Mouse (Mus musculus) liver, adult 2 months (tissue): Measurements from ENCODE around the gene Cacna1i. TPM values are rescaled to one million over a fixed set of nuclear protein-coding genes. Genes with fewer than 3 reads are reported as not detected.

ENCODE experiments used
- DNase-seq: peaks from one replicate; pipeline ENCODE4 v3.0.0-alpha.2; 2011; ENCODE audit warnings: low read depth, low spot score; ENCODE audit errors: extremely low read depth
- H3K27ac ChIP-seq: fragments of 200-500 bp; replicated peaks from 2 replicates; pipeline ENCODE4 v1.5.1; 2012; ENCODE audit warnings: low read depth, mild to moderate bottlenecking, control low read depth, inconsistent platforms, low read length; ENCODE audit not compliant: insufficient read depth
- H3K27me3 ChIP-seq: fragments of 200-500 bp; 2 replicates; pipeline ENCODE4 v1.6.1; 2012; ENCODE audit warnings: mild to moderate bottlenecking, moderate library complexity, low read length, inconsistent platforms; ENCODE audit not compliant: control insufficient read depth, insufficient read depth
- H3K36me3 ChIP-seq: fragments of 200-500 bp; 2 replicates; pipeline ENCODE4 v1.6.1; 2012; ENCODE audit warnings: low read length, inconsistent platforms; ENCODE audit not compliant: control insufficient read depth, insufficient read depth
- H3K4me1 ChIP-seq: fragments of 200-500 bp; 2 replicates; pipeline ENCODE4 v1.6.1; 2011; ENCODE audit warnings: low read length; ENCODE audit not compliant: control insufficient read depth, insufficient read depth
- H3K4me3 ChIP-seq: fragments of 200-500 bp; 2 replicates; pipeline ENCODE4 v1.5.1; 2011; ENCODE audit warnings: low read depth, mild to moderate bottlenecking, control low read depth, low read length, moderate library complexity; ENCODE audit not compliant: insufficient read depth
- H3K79me2 ChIP-seq: fragments of 200-500 bp; 2 replicates; pipeline ENCODE4 v1.6.1; 2012; ENCODE audit warnings: inconsistent platforms, mild to moderate bottlenecking, low read length, moderate library complexity; ENCODE audit not compliant: control insufficient read depth, insufficient read depth
- H3K9ac ChIP-seq: fragments of 200-500 bp; 2 replicates; pipeline ENCODE4 v1.6.1; 2012; ENCODE audit warnings: low read depth, mild to moderate bottlenecking, control low read depth, inconsistent platforms, low read length
- CTCF ChIP-seq: fragments of 200-500 bp; IDR thresholded peaks from 2 replicates; pipeline ENCODE4 v1.5.1; 2011; ENCODE audit warnings: low read depth, low read length, control low read depth
- POLR2A ChIP-seq: fragments of 200-500 bp; IDR thresholded peaks from 2 replicates; pipeline ENCODE4 v1.6.1; 2011; ENCODE audit warnings: low read length, control low read depth; ENCODE audit not compliant: insufficient read depth; ENCODE audit errors: extremely low read depth
- WGBS: fragments of 180-500 bp; shearing (Covaris S2); methylation state at CpG from one replicate; pipeline ENCODE4 v1.1.7; 2018; 5-methylcytosine and 5-hydroxymethylcytosine counted together
- polyA plus RNA-seq: library from polyadenylated mRNA; depleted of rRNA; stranded (reverse); fragments of >200 nt; gene quantifications from 2 replicates; pipeline ENCODE4 v1.2.3, GENCODE M21; 2012
- total RNA-seq: library from RNA; depleted of rRNA; stranded (reverse); fragments of >200 nt; gene quantifications from 2 replicates; pipeline ENCODE4 v1.2.3, GENCODE M21; 2014

Cacna1i gene
- total and polyA plus RNA-seq, 2 experiments: under 0.01 to 0.09 TPM

GRCm38 (mm10) chr15:80387185-80387584 lies 100.1 kb downstream of the Cacna1i start:
- Histone ChIP-seq H3K79me2 (no peaks in the 10 kb centered on the region), H3K27ac (no peak overlapping the region), H3K27me3 (no peaks in the 10 kb centered on the region), H3K36me3 (no peaks in the 10 kb centered on the region), H3K4me3 (no peak overlapping the region), H3K4me1 (no peaks in the 10 kb centered on the region), H3K9ac (no peak overlapping the region)
- DNase-seq: no peak
- TF ChIP-seq CTCF (no peak), POLR2A (no peak)
- 83% methylated on average over 2 of the region's 2 CpGs for WGBS

DNA sequence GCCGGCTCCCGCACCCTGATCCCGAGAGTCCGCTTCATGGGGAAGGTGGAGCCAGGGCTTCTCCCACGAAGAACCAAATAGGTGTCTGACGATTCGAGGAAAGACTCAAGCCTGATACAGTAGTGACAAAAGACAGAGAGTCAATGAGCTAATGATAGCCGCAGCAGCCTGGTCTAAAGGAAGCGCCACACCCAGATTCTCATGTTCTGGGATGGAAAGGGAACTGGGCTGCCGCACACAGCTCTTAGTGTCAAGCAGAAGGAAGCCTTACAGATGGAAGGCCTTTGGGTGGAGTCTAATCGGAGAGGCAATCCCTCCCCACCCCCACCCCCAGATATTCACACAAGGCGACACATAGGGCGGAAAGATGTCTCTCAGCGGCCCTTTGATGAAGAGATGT lies 104.8 kb downstream of the Cacna1i start:
- H3K27me3 ChIP-seq: no peaks in the 10 kb centered on the region
- H3K4me3 ChIP-seq: no peak overlapping the region
- no peaks in the 10 kb centered on the region for H3K4me1 ChIP-seq
- no peak overlapping the region for H3K27ac ChIP-seq
- TF ChIP-seq POLR2A (no peak), CTCF (no peak)
- H3K36me3 ChIP-seq: no peaks in the 10 kb centered on the region
- no peaks in the 10 kb centered on the region for H3K79me2 ChIP-seq
- 82% methylated on average over 14 of the region's 14 CpGs for WGBS
- DNase-seq: no peak
- no peak overlapping the region for H3K9ac ChIP-seq

DNA sequence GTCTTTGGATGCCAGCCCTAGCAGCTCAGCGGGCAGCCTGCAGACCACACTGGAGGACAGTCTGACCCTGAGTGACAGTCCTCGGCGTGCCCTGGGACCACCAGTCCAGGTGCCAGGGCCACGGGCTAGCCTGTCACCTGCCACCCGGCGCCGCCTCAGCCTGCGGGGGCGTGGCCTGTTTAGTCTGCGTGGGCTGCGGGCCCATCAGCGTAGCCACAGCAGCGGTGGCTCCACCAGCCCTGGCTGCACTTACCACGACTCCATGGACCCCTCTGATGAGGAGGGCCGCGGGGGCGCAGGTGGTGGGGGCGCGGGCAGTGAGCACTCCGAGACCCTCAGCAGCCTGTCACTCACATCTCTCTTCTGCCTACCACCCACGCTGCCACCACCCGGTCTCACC lies 108.0 kb downstream of the Cacna1i start:
- no peaks in the 10 kb centered on the region for H3K27me3 ChIP-seq
- TF ChIP-seq POLR2A (no peak), CTCF (no peak)
- H3K9ac ChIP-seq: no peak overlapping the region
- DNase-seq: no peak
- no peak overlapping the region for H3K27ac ChIP-seq
- no peaks in the 10 kb centered on the region for H3K79me2 ChIP-seq
- no peak overlapping the region for H3K4me3 ChIP-seq
- no peaks in the 10 kb centered on the region for H3K4me1 ChIP-seq
- WGBS: 63% methylated on average over 22 of the region's 22 CpGs
- no peaks in the 10 kb centered on the region for H3K36me3 ChIP-seq

- Histone ChIP-seq H3K4me3 (no peak overlapping the region), H3K9ac (no peak overlapping the region), H3K27ac (no peak overlapping the region), H3K27me3 (no peaks in the 10 kb centered on the region), H3K79me2 (no peaks in the 10 kb centered on the region), H3K4me1 (no peaks in the 10 kb centered on the region), H3K36me3 (no peaks in the 10 kb centered on the region)
- no peak for TF ChIP-seq CTCF
- DNase-seq: no peak
- WGBS: 84% methylated on average over 1 of the region's 1 CpGs
Measured at GRCm38 (mm10) chr15:80399451-80399850, 112.4 kb downstream of the Cacna1i start.

- H3K9ac ChIP-seq: no peak overlapping the region
- 20% methylated on average over 2 of the region's 2 CpGs for WGBS
- no peaks in the 10 kb centered on the region for H3K4me1 ChIP-seq
- H3K36me3 ChIP-seq: no peaks in the 10 kb centered on the region
- no peak overlapping the region for H3K4me3 ChIP-seq
- no peaks in the 10 kb centered on the region for H3K79me2 ChIP-seq
- no peak for TF ChIP-seq CTCF
- no peak for TF ChIP-seq POLR2A
- H3K27ac ChIP-seq: no peak overlapping the region
- no peaks in the 10 kb centered on the region for H3K27me3 ChIP-seq
- DNase-seq: peak; percentile 66
Measured at GRCm38 (mm10) chr15:80401387-80401898, 114.4 kb downstream of the Cacna1i start.

GRCm38 (mm10) chr15:80401980-80402379 lies 114.9 kb downstream of the Cacna1i start:
- 81% methylated on average over 8 of the region's 8 CpGs for WGBS
- H3K4me1 ChIP-seq: no peaks in the 10 kb centered on the region
- H3K9ac ChIP-seq: no peak overlapping the region
- H3K79me2 ChIP-seq: no peaks in the 10 kb centered on the region
- H3K27me3 ChIP-seq: no peaks in the 10 kb centered on the region
- no peak overlapping the region for H3K27ac ChIP-seq
- H3K36me3 ChIP-seq: no peaks in the 10 kb centered on the region
- DNase-seq: no peak
- TF ChIP-seq POLR2A (no peak), CTCF (no peak)
- no peak overlapping the region for H3K4me3 ChIP-seq
